Mouse (Mus musculus) lung, embryonic 15.5 days (tissue): ENCODE data around the gene Sf3b3. TPM values are rescaled to one million over a fixed set of nuclear protein-coding genes. Genes with fewer than 3 reads are reported as not detected.
"Not testable (repeated sequence)": the region's sequence is repeated elsewhere in the genome, so short reads cannot be mapped to it uniquely, and the experiment has no call there.

Source experiments
- ATAC-seq: fragments of 200-750 bp; cut with Nextera tagmentation; 2 replicates; pipeline ENCODE4 v1.8.0; 2017; ENCODE audit warnings: moderate number of reproducible peaks, borderline replicate concordance; ENCODE audit not compliant: low FRiP score, low TSS enrichment; ENCODE audit errors: extremely low read depth
- H3K27ac ChIP-seq: fragments of 300-500 bp; sonication (generic); 2 replicates; pipeline ENCODE4 v1.5.1; 2015; ENCODE audit warnings: moderate library complexity, mild to moderate bottlenecking, inconsistent platforms
- H3K27me3 ChIP-seq: fragments of 300-500 bp; sonication (generic); 2 replicates; pipeline ENCODE4 v1.6.1; 2015; ENCODE audit warnings: inconsistent platforms
- H3K36me3 ChIP-seq: fragments of 300-500 bp; sonication (generic); 2 replicates; pipeline ENCODE4 v1.6.1; 2015; ENCODE audit warnings: inconsistent platforms
- H3K4me1 ChIP-seq: fragments of 300-500 bp; sonication (generic); 2 replicates; pipeline ENCODE4 v1.6.1; 2015; ENCODE audit warnings: inconsistent platforms
- H3K4me2 ChIP-seq: fragments of 300-500 bp; sonication (generic); 2 replicates; pipeline ENCODE4 v1.6.1; 2015; ENCODE audit warnings: inconsistent platforms, mild to moderate bottlenecking, moderate library complexity
- H3K4me3 ChIP-seq: fragments of 300-500 bp; sonication (generic); 2 replicates; pipeline ENCODE4 v1.5.1; 2015; ENCODE audit warnings: mild to moderate bottlenecking, inconsistent platforms
- H3K9ac ChIP-seq: fragments of 300-500 bp; sonication (generic); 2 replicates; pipeline ENCODE4 v1.6.1; 2015; ENCODE audit warnings: inconsistent platforms
- H3K9me3 ChIP-seq: fragments of 300-500 bp; sonication (generic); 2 replicates; pipeline ENCODE4 v1.6.1; 2016; ENCODE audit warnings: inconsistent platforms
- WGBS: fragments of 180-500 bp; shearing (Covaris S2); methylation state at CpG from one replicate; pipeline ENCODE4 v1.1.7; 2015; 5-methylcytosine and 5-hydroxymethylcytosine counted together
- polyA plus RNA-seq: library from polyadenylated mRNA; unstranded; fragments of >200 nt; fragmentation: Nextera tagmentation; extraction: Ambion mirVana; gene quantifications from 2 replicates; pipeline ENCODE4 v1.2.1, GENCODE M21; 2015

Sf3b3 gene
- polyA plus RNA-seq, 1 experiment from 2014 or later: 146 TPM

DNA sequence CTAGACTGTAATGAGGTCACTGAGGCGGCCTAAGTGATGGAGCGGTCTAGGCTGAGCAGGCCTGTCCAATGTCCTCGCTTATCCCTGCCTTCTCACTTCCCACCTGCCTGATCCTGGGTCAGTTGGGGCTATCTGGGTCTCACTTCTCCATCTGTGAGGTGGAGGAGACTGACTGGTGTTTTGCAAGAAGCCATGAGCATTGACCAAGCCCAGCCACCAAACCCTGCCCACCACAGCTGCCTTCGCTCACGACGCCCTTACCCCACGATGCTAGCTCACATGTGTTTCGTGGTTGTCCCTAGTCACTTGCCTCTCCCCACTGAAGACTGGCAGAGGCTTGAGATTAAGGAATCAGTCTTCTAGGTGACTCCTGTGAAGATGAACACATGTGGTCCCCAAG, 49.5 kb downstream of the Sf3b3 start:
- ATAC-seq: no peak
- Histone ChIP-seq H3K27ac (no peak overlapping the region), H3K27me3 (no peaks in the 10 kb centered on the region), H3K4me2 (no peak overlapping the region), H3K36me3 (no peaks in the 10 kb centered on the region), H3K4me1 (peaks cover 18% of the 10 kb centered on the region), H3K4me3 (no peak overlapping the region), H3K9me3 (peaks cover 4% of the 10 kb centered on the region; the same call in 1 of the 2 replicates), H3K9ac (no peak overlapping the region)
- WGBS: 88% methylated on average over 8 of the region's 8 CpGs

DNA sequence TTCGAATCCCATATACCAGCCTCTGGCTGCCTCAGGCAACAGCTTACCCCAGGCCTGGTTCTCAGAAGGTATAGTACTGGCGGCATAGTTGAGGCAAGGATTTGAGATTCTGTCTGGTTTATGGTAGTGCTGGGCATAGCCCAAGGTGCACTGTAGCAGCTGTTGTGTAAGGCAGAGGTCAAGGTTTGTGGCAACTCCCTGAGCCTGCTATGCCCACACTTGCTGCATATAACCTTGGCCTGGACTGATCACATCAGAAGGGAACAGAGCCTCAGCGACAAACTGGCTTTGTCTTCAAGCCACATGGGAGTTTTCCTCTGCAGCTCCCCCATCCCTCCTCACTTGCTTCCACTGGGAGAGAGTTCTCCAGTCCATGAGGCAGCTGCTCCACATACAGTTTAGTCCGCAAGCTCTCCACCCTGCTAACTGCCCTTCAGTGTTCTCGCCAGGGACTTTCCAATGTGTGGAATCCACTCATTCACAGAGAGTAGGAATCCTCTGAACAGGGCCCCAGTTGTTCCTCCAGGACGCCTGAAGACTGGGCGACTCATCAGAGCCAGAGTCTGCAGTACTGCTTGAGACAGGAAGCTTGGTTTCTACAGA, 52.1 kb downstream of the Sf3b3 start:
- H3K27ac ChIP-seq: no peak overlapping the region; the same call in 1 of the 2 replicates
- H3K36me3 ChIP-seq: no peaks in the 10 kb centered on the region
- ATAC-seq: no peak
- no peak overlapping the region for H3K9ac ChIP-seq
- peaks cover 4% of the 10 kb centered on the region; the same call in 1 of the 2 replicates for H3K9me3 ChIP-seq
- no peaks in the 10 kb centered on the region for H3K27me3 ChIP-seq
- no peak overlapping the region for H3K4me3 ChIP-seq
- no peak overlapping the region for H3K4me2 ChIP-seq
- WGBS: 84% methylated on average over 7 of the region's 7 CpGs
- H3K4me1 ChIP-seq: peaks cover 34% of the 10 kb centered on the region

- Histone ChIP-seq H3K27me3 (no peaks in the 10 kb centered on the region), H3K9ac (no peak overlapping the region), H3K4me1 (peaks cover 39% of the 10 kb centered on the region), H3K36me3 (no peaks in the 10 kb centered on the region), H3K4me2 (no peak overlapping the region), H3K27ac (peak overlapping the region; percentile 92), H3K4me3 (no peak overlapping the region), H3K9me3 (peaks cover 4% of the 10 kb centered on the region; the same call in 1 of the 2 replicates)
- ATAC-seq: no peak
- 86% methylated on average over 9 of the region's 9 CpGs for WGBS
Observed at GRCm38 (mm10) chr8:110793936-110794335, 52.7 kb downstream of the Sf3b3 start.

GRCm38 (mm10) chr8:110793511-110793910, 53.1 kb downstream of the Sf3b3 start:
- H3K4me2 ChIP-seq: peak overlapping the region; percentile 39
- 65% methylated on average over 9 of the region's 9 CpGs for WGBS
- peaks cover 4% of the 10 kb centered on the region; the same call in 1 of the 2 replicates for H3K9me3 ChIP-seq
- 0 out of 2 replicates have a peak overlapping the region, but pooled peaks have one; percentile 9 for H3K4me3 ChIP-seq
- H3K9ac ChIP-seq: no peak overlapping the region
- no peaks in the 10 kb centered on the region for H3K27me3 ChIP-seq
- no peaks in the 10 kb centered on the region for H3K36me3 ChIP-seq
- H3K4me1 ChIP-seq: peaks cover 39% of the 10 kb centered on the region
- ATAC-seq: no peak
- peak overlapping the region; percentile 92 for H3K27ac ChIP-seq

DNA sequence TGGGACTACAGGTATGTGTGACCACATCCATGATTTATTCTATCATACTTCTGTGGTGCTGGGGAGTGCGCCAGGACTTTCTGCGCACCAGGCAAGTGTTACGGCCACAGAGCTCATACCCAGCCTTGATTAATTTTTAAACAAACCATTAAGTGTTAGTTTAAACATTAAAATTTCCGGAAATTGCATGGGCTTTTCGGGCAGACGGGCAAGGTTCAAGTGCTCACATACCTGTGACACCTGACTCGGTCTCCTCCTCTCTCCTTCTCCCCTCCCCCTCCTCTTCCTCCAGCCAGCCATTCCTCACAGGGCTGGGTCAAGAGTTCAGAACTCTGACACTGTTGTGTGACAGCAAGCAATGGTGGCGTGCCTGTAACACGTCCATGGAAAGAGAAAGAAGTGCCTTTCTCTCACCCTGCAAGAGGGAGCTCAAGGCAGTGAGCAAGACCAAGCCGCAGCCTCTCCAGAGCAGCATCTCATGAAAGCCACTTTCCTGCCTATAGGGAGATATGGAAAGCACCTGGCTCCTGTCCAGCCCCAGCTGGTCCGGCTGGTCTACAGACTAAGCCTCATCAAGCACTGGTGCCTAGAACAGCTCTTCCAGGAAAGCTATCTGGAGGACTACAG, 53.9 kb downstream of the Sf3b3 start:
- H3K4me2 ChIP-seq: peak overlapping the region; percentile 39

DNA sequence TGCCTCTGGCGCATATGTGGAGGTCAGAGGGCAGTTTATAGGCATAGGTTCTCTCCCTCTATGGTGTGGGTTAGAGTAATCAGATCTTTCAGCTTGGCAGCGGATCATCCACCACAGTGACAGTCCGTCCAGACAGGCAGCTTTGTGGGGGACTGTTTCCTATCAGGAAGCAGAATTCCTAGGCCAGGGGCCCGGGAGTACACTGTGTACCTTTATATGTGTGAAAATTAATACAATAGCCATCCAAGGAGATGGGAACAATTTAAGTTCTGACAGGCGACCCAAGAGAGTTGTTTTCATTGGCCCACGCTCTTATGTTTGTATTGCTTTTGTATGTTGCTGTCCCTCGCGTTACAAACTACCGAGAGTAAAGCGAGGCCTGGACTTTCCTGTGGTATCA, 55.4 kb downstream of the Sf3b3 start:
- H3K36me3 ChIP-seq: no peaks in the 10 kb centered on the region
- no peak overlapping the region for H3K9ac ChIP-seq
- 56% methylated on average over 10 of the region's 10 CpGs for WGBS
- no peak overlapping the region for H3K4me3 ChIP-seq
- no peak overlapping the region for H3K4me2 ChIP-seq
- ATAC-seq: no peak
- no peak overlapping the region for H3K27ac ChIP-seq
- H3K4me1 ChIP-seq: peaks cover 39% of the 10 kb centered on the region
- peaks cover 4% of the 10 kb centered on the region; the same call in 1 of the 2 replicates for H3K9me3 ChIP-seq
- H3K27me3 ChIP-seq: no peaks in the 10 kb centered on the region

More for the DNA sequence above, 53.9 kb downstream of the Sf3b3 start:
- 0 out of 2 replicates have a peak overlapping the region, but pooled peaks have one; percentile 9 for H3K4me3 ChIP-seq
- peak overlapping the region; percentile 92 for H3K27ac ChIP-seq
- H3K9me3 ChIP-seq: peaks cover 4% of the 10 kb centered on the region; the same call in 1 of the 2 replicates
- no peaks in the 10 kb centered on the region for H3K36me3 ChIP-seq
- ATAC-seq: peak; percentile 76
- no peaks in the 10 kb centered on the region for H3K27me3 ChIP-seq
- no peak overlapping the region for H3K9ac ChIP-seq
- peaks cover 39% of the 10 kb centered on the region for H3K4me1 ChIP-seq
- WGBS: 25% methylated on average over 11 of the region's 11 CpGs

DNA sequence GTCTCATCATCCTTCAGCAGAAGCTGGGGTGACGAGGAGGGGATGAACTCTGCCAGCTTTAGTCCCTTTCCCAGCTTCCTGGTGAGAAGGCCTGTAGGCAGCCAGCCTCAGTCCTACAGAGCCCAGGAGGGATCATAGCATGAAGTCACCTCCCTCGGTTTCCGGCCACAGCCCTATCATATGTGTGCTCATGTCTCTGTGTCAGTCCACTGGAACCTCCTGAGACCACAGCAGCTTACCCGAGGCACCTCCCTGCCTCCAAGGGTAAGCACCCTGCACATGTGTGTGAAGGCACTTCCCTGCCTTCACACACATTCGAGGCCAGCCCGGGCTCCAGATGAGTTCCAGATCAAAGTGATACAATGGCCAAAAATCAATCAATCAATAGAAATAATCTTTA, 56.3 kb downstream of the Sf3b3 start:
- no peak for ATAC-seq
- peaks cover 39% of the 10 kb centered on the region for H3K4me1 ChIP-seq
- H3K36me3 ChIP-seq: no peaks in the 10 kb centered on the region
- H3K9me3 ChIP-seq: no peaks in the 10 kb centered on the region
- no peaks in the 10 kb centered on the region for H3K27me3 ChIP-seq
- H3K4me3 ChIP-seq: no peak overlapping the region
- H3K27ac ChIP-seq: no peak overlapping the region
- H3K9ac ChIP-seq: no peak overlapping the region
- H3K4me2 ChIP-seq: no peak overlapping the region
- 29% methylated on average over 6 of the region's 6 CpGs for WGBS

DNA sequence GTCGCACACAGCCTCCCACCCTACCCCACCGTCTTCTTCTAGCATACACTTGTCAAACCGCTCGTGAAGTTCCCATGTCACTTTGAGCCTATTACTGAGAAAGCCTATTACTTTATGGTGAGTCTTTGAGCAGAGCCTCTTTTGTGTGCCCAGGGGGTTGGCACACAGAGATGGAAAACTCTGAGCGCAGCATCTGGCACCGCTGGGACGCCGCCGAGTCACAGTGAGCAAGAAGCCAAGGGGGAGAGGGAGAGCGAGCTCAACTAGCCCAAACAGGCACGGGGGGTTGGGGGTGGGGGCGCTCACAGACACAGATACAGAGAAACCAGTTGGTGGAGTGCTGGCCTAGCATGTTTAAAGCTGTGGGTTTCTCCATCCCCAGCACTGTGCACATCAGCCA, 57.0 kb downstream of the Sf3b3 start:
- 48% methylated on average over 12 of the region's 12 CpGs for WGBS
- no peak overlapping the region for H3K27ac ChIP-seq

DNA sequence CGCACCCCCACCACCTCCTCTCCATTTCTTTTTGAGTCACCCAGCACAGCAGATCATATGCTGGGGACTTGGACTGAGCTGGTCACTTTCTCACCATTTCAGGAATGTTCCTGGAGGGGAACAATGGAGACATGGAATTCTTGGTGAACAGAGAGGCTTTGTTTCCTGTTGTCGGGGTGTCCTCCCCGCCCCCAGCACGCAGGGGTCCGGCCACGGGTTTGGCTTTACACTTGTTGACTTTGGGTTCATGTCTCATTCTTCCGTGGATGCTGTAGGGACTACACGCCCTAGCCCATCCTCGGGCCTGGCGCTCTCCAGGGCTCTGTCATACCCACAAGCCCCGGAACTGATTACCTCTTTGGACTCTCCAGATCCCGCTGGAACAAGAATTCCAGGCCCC, 57.6 kb downstream of the Sf3b3 start:
- Histone ChIP-seq H3K4me2 (no peak overlapping the region), H3K4me1 (peaks cover 39% of the 10 kb centered on the region), H3K4me3 (no peak overlapping the region), H3K36me3 (no peaks in the 10 kb centered on the region), H3K9ac (no peak overlapping the region), H3K9me3 (no peaks in the 10 kb centered on the region), H3K27me3 (no peaks in the 10 kb centered on the region), H3K27ac (no peak overlapping the region)
- 50% methylated on average over 12 of the region's 12 CpGs for WGBS
- ATAC-seq: no peak

More for the DNA sequence above, 57.0 kb downstream of the Sf3b3 start:
- ATAC-seq: no peak
- H3K36me3 ChIP-seq: no peaks in the 10 kb centered on the region
- no peak overlapping the region for H3K4me3 ChIP-seq
- H3K4me1 ChIP-seq: peaks cover 39% of the 10 kb centered on the region
- H3K4me2 ChIP-seq: no peak overlapping the region
- H3K9ac ChIP-seq: no peak overlapping the region
- no peaks in the 10 kb centered on the region for H3K27me3 ChIP-seq
- no peaks in the 10 kb centered on the region for H3K9me3 ChIP-seq

GRCm38 (mm10) chr8:110787411-110787954, 59.1 kb downstream of the Sf3b3 start:
- ATAC-seq: no peak
- WGBS: 82% methylated on average over 9 of the region's 9 CpGs
- peaks cover 24% of the 10 kb centered on the region for H3K4me1 ChIP-seq
- H3K9ac ChIP-seq: no peak overlapping the region
- H3K36me3 ChIP-seq: no peaks in the 10 kb centered on the region
- no peak overlapping the region for H3K27ac ChIP-seq
- no peaks in the 10 kb centered on the region for H3K27me3 ChIP-seq
- H3K4me2 ChIP-seq: no peak overlapping the region
- H3K4me3 ChIP-seq: no peak overlapping the region
- no peaks in the 10 kb centered on the region for H3K9me3 ChIP-seq

GRCm38 (mm10) chr8:110786934-110787333, 59.7 kb downstream of the Sf3b3 start:
- no peak overlapping the region for H3K4me2 ChIP-seq
- H3K27ac ChIP-seq: no peak overlapping the region
- H3K9me3 ChIP-seq: no peaks in the 10 kb centered on the region
- 62% methylated on average over 8 of the region's 8 CpGs for WGBS
- H3K27me3 ChIP-seq: no peaks in the 10 kb centered on the region
- peaks cover 19% of the 10 kb centered on the region for H3K4me1 ChIP-seq
- H3K36me3 ChIP-seq: no peaks in the 10 kb centered on the region
- no peak overlapping the region for H3K9ac ChIP-seq
- H3K4me3 ChIP-seq: no peak overlapping the region
- no peak for ATAC-seq

DNA sequence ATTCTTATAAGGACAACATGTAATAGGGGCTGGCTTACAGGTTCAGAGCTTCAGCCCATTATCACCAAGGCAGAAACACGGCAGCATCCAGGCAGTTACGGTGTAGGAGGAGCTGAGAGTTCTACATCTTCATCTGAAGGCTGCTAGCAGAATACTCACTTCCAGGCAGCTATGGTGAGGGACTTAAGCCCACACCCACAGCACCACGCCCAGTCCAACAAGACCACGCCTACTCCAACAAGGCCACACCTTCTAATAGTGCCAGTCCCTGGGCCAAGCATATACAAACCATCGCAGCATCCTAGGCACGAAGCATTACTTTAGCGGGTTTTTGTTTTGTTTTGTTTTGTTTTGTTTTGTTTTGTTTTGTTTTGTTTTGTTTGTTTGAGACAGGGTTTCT, 60.1 kb downstream of the Sf3b3 start:
- not testable (repeated sequence) for H3K27me3 ChIP-seq, H3K36me3 ChIP-seq, H3K27ac ChIP-seq, ATAC-seq, H3K9me3 ChIP-seq, H3K4me3 ChIP-seq, H3K9ac ChIP-seq, H3K4me2 ChIP-seq
- WGBS: 75% methylated on average over 7 of the region's 7 CpGs
- peaks cover 17% of the 10 kb centered on the region for H3K4me1 ChIP-seq
